Mouse (Mus musculus) megakaryocyte, embryonic 14.5 days (primary cell): ENCODE measurements around the gene Gabrg2. TPM values are rescaled to one million over a fixed set of nuclear protein-coding genes. Genes with fewer than 3 reads are reported as not detected.

Experiments used
- H3K27me3 ChIP-seq: replicated peaks from 2 replicates; pipeline ENCODE3; 2012; ENCODE audit warnings: inconsistent platforms
- H3K36me3 ChIP-seq: replicated peaks from 2 replicates; pipeline ENCODE3; 2012; ENCODE audit warnings: low read length, inconsistent platforms, mixed read lengths
- H3K4me1 ChIP-seq: 2 replicates; pipeline ENCODE4 v1.6.1; 2012; ENCODE audit warnings: inconsistent platforms
- H3K4me3 ChIP-seq: replicated peaks from 2 replicates; pipeline ENCODE3; 2012; ENCODE audit warnings: moderate library complexity, mild to moderate bottlenecking, inconsistent platforms
- H3K9me3 ChIP-seq: 2 replicates; pipeline ENCODE4 v1.6.1; 2012; ENCODE audit warnings: inconsistent platforms
- FLI1 ChIP-seq: IDR thresholded peaks from 2 replicates; pipeline ENCODE4 v1.6.1; 2012; ENCODE audit warnings: low read length, inconsistent platforms, mixed read lengths
- GATA1 ChIP-seq: IDR thresholded peaks from 3 replicates; pipeline ENCODE4 v1.6.1; 2012; ENCODE audit warnings: mixed read lengths, low read length, inconsistent platforms, borderline replicate concordance
- polyA plus RNA-seq: library from polyadenylated mRNA; stranded (reverse); fragments of >175 nt; gene quantifications from 2 replicates; pipeline ENCODE4 v1.2.3, GENCODE M21; 2012; ENCODE audit warnings: low replicate concordance; ENCODE audit not compliant: insufficient read depth

The Gabrg2 gene
- polyA plus RNA-seq, 1 experiment: not detected

- Histone ChIP-seq H3K27me3 (no peaks in the 10 kb centered on the region), H3K9me3 (no peaks in the 10 kb centered on the region), H3K4me1 (no peaks in the 10 kb centered on the region), H3K4me3 (no peak overlapping the region), H3K36me3 (no peaks in the 10 kb centered on the region)
- no peak for TF ChIP-seq FLI1
- no peak for TF ChIP-seq GATA1
Observed at GRCm38 (mm10) chr11:41918864-41919263, 81.8 kb downstream of the Gabrg2 start.

GRCm38 (mm10) chr11:41914066-41914465 is 86.6 kb downstream of the Gabrg2 start:
- Histone ChIP-seq H3K36me3 (no peaks in the 10 kb centered on the region), H3K4me1 (no peaks in the 10 kb centered on the region), H3K4me3 (no peak overlapping the region), H3K9me3 (no peaks in the 10 kb centered on the region), H3K27me3 (no peaks in the 10 kb centered on the region)
- TF ChIP-seq FLI1: no peak
- no peak for TF ChIP-seq GATA1

DNA sequence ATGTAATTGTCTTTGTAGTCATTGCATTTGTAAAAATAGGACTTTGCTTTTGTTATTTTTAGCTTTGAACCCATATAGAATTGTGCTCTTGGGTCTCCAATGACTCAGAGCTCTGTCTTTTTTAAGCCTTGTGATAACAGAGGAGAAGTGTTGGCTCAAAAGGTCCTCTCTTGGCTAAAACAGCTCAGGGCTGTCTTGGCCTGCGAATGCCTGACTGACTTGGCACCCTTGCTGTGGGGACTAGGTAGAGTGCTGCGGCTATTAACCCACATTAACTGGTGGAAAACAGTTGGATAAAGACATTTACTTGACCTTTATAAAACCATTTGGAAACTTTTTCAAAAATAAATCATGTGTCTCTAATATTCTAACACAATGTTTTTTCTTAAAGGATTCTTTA is 97.0 kb downstream of the Gabrg2 start:
- Histone ChIP-seq H3K36me3 (no peaks in the 10 kb centered on the region), H3K4me3 (no peak overlapping the region), H3K9me3 (no peaks in the 10 kb centered on the region), H3K27me3 (no peaks in the 10 kb centered on the region), H3K4me1 (no peaks in the 10 kb centered on the region)
- TF ChIP-seq FLI1 (no peak), GATA1 (no peak)

Other genes with a start within 250 kb of the Gabrg2 start
- not detected in 2 replicates for gene Gabra1, start 182.1 kb upstream of the Gabrg2 start, polyA plus RNA-seq